Mouse (Mus musculus): Measurements from ENCODE around the gene Actg1.

Gene Actg1

GRCm38 (mm10) chr11:120347791-120348683, at the start of gene Actg1:
TSS of gene Actg1 (minus strand) at chr11:120348542.
- peak; percentile 87 for DNase-seq (ENCODE audit: low read depth)

DNA sequence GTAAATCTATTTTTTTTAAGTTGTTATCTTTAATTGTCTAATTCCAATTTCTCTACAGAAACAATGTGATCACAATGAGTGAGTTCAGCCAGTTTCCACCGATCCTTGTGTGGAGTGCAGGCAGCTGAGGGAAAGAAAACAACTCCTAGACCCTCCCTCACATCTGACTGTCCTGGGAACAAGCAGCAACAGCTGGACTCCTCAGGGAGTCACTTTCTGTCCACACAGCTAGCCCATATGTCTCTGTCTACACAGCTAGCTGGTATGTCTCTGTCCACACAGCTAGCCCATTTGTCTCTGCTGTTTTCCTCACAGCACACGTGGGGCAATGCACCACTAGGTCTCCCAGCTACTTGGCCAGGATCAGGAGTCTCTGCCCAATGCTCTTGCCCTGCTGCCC, 49.3 kb upstream of the Actg1 start:
- DNase-seq (ENCODE audit: low read depth): no peak

GRCm38 (mm10) chr11:120395661-120396060, 47.3 kb upstream of the Actg1 start:
- DNase-seq (ENCODE audit: low read depth): no peak

DNA sequence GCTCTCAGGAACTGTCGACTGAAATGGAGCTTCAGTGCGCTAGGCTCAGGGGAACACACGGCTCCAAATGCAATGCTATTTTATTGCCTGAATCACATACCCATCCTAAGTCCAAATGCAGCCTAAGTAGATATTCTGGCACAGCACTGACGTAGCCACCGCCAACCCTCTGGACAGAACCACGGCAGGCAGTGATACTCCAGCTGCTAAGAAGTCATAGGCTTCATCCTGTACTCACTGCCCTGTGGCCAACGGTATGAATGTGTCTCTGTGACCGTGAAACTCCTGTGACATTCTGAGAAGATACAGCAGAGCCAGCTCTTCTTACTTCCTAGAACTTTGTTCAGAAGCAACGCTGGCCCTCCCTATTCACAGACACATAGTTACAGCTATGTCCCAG, 40.2 kb upstream of the Actg1 start:
- no peak for DNase-seq (ENCODE audit: low read depth)

- no peak for DNase-seq (ENCODE audit: low read depth)
These were observed 38.8 kb upstream of the Actg1 start for GRCm38 (mm10) chr11:120387157-120387556.

DNA sequence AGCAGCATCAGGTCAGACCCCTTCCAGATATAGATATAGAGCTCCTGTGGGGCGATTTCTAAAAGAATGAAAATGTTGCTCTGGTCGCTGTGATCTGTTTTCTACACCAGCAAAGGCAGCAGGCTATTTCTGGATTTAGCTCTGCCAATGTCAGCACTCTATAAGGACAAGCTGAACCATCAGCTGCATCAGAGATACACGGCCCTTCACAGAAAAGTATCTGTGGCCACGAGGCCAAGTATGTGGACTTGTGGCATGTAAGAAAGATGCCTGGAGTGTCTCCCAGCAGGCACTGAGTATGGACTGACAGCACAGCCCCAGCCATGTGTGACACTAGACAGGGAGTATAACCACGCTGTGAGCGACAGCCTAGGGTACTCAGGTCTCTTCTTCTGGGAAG, 38.3 kb upstream of the Actg1 start:
- DNase-seq (ENCODE audit: low read depth): no peak

GRCm38 (mm10) chr11:120382509-120382908, 34.2 kb upstream of the Actg1 start:
- DNase-seq (ENCODE audit: low read depth): no peak

DNA sequence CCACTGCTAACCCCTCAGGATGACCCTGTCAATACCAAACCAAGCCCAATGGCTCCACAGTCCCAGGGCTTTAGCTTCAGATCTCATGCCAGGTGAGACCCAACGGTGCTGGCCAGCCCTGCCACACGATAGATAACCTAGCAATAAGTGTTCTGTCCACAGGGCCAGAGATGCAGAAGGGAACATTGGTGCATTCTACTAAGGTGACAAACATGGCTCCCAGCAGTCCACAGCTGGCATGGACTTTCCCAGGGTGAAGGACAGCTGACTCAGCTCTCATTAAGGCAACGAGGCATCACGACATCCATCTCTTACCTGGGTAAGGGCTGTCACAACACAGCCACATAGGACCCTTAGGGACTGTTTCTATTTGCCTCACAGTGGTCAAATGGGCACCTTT, 32.8 kb upstream of the Actg1 start:
- no peak for DNase-seq (ENCODE audit: low read depth)

- no peak for DNase-seq (ENCODE audit: low read depth)
These were observed 31.9 kb upstream of the Actg1 start for GRCm38 (mm10) chr11:120380271-120380670.

DNA sequence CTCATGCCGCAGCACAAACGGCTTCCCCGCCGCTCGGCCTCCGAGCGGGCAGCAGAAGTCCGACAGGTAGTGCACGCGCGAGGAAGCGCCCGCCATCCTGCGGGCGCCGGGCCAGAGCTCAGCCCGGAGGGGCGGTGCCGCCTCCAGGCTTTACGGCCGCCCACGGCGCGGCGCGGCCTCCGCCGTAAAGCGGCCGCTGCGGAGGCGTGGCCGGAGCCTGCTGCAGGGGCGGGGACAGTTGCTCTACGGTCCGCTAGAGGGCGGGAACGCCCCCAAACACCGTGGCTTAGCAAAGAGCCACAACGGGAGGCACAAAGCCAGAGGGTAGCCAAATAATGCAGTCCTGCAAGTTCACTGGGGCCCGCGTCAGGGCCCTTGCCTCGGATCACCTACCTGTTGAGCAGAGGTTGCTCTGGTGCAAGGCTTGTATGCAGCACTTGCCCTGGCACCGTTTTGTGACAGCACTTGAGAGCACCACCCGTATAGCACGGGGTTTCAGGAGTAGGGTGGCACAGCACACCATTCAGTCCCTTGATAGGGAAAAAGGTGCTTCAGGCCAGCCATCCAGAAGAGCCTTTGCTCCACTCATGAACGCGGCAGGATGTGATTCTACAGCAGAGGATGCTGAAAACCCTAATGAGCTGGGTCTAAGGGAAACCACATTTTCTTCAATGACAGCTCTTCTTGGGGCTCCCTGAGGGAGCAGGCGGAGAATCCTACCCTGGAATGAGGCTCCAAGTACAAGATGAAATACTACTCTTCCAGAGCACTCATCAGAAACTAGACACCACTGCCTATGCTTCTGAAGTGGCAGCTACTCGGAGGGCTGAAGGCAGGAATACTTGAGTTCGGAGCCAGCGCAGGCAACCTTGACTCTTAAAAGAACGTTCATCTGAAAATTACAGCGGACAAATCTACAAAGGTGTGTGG, 30.5 kb upstream of the Actg1 start, which contains the start of gene Faap100:
Faap100 (minus strand) TSS at position 154 of the 930 bp plus-strand sequence.
- DNase-seq (ENCODE audit: low read depth): peak; percentile 97

GRCm38 (mm10) chr11:120378031-120378610, 29.8 kb upstream of the Actg1 start:
- peak; percentile 51 for DNase-seq (ENCODE audit: low read depth)

GRCm38 (mm10) chr11:120377337-120377736, 29.0 kb upstream of the Actg1 start:
- no peak for DNase-seq (ENCODE audit: low read depth)

DNA sequence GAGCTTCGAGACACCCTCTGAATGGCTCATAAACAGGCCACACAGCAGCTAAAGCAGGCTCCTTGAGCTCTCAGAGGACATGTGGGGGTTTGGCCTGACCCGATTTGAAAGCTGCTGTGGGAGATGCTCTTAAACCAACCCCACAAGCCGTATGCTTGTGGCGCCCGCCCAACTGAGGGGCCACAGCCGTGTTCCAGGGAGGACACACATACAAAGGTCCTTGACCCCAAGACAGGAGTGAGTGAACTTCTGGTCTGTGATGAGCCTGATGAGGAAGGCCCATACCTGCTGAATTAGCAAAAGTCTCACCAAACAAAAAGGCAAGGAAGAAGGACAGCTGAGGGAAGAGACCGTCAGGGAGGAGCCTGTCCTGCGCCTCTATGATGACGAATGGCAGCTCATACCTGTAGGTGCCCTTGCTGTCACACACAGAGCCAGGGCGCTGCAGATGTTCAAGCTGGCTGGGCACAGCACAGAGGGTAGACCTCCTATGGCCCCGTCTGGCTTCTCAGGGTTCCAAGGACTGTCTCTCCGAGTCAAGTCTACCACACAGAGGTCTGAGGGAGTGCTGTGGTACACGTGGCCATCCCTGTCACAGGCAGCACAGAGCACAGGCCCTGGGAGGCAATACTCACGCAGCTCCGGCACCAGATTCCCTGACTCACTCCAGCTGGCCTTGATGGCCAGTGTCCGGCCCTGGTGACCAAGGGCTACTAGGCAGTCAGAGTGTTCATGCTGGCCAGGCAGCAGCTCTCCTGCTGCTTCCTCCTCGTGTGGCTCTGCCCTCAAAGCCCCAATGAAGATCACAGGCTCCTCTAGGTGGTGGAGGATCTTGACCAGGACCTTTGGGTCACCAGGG, 28.2 kb upstream of the Actg1 start:
- DNase-seq (ENCODE audit: low read depth): no peak

GRCm38 (mm10) chr11:120375324-120375723, 27.0 kb upstream of the Actg1 start:
- no peak for DNase-seq (ENCODE audit: low read depth)

DNA sequence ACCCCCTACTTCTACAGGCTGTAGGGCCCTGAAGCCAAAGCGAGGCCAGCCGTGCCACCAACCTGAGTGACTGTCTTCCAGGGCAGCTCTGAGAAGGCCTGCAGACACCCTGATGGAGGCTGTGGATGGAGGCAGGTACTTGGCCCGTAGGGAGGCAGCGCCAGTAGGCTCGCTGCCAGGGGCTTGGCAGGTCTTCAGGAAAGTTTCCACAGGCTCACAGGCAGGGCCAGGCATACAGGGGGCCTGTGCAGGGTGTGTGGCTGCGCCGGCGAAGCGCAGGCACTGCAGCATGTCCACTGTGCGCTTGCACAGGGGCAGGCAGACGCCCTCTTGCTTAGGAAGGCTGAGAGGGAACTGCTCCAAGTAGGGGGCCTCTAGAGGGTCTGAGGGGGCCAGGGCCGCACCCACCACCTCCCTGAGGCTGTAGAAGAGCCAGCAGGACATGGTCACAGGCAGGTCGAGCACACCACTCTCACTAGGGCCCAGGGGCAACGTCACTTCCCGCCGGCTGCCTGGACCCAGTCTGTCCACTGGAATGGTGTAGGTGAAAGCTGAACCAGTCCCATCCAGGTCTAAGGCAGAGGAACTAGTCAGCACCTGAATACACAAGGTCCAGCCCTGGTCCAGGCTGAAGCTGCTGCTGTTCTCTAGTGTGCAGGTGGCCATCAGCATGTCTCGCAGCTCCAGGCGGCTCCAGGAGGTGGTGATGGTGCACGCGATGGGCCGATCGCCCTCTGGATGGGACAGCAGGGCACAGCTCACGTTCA, 25.7 kb upstream of the Actg1 start:
- DNase-seq (ENCODE audit: low read depth): no peak

DNA sequence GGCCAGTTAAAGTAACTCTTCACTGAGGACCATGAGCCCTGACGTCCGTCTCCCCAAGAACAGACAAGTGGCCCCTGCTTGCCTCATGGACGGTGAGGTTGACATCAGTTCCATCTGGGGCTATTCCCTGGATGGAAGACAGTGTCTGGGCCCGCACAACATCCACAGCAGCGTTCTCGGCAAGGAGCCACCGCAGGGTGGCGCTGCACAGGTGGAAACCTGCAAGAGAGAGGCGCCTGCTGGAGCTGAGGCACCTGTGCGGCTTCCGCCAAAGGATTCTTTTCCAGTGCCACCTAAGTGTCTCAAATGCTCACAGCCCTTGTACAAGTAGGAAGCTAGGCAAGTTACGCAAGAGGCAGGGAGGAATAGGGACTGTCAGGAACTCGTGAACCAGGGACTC, 24.7 kb upstream of the Actg1 start:
- DNase-seq (ENCODE audit: low read depth): no peak

DNA sequence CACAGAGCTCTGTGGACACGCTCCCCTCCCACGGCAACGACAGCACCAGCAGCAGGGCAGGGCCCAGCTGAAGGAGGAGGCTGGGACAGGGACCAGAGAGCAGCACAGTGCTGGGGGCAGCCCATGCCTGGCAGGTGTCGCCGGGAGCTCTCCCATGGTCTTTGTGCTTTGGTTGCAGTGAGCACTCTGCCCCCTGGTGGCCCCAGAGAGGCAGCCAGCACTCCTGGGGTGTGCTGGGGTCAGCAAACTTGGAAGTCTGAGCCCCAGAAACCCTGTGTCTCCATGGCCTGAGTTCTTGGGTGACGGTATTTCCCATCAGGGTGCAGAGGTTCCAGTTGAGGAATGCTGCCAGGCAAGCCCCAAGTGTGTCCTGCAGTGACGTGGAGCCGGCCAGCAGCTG, 21.3 kb upstream of the Actg1 start:
- peak; percentile 79 for DNase-seq (ENCODE audit: low read depth)

- no peak for DNase-seq (ENCODE audit: low read depth)
These were observed 18.2 kb upstream of the Actg1 start for GRCm38 (mm10) chr11:120366443-120367027.

GRCm38 (mm10) chr11:120362891-120363290, 14.5 kb upstream of the Actg1 start:
- DNase-seq (ENCODE audit: low read depth): no peak

GRCm38 (mm10) chr11:120361295-120361694, 13.0 kb upstream of the Actg1 start, which contains the start of gene Fscn2:
TSS of gene Fscn2 (plus strand) at chr11:120361534.
- DNase-seq (ENCODE audit: low read depth): no peak
